Mouse (Mus musculus) small intestine, adult 2 months (tissue): ENCODE data around the gene Nxpe2. TPM values are rescaled to one million over a fixed set of nuclear protein-coding genes. Genes with fewer than 3 reads are reported as not detected.
A peak's percentile ranks its signal among the peaks of the same experiment; 100 is the strongest.

Experiments used
- H3K27ac ChIP-seq: fragments of 200-500 bp; 2 replicates; pipeline ENCODE4 v1.5.1; 2012; ENCODE audit warnings: low read depth, low read length, control low read depth, inconsistent platforms; ENCODE audit not compliant: insufficient read depth
- H3K27me3 ChIP-seq: fragments of 200-500 bp; 2 replicates; pipeline ENCODE4 v1.6.1; 2012; ENCODE audit warnings: mild to moderate bottlenecking, moderate library complexity, low read length, inconsistent platforms; ENCODE audit not compliant: control insufficient read depth, insufficient read depth
- H3K36me3 ChIP-seq: fragments of 200-500 bp; 2 replicates; pipeline ENCODE4 v1.6.1; 2012; ENCODE audit warnings: mild to moderate bottlenecking, low read length, control low read depth, inconsistent platforms; ENCODE audit not compliant: control insufficient read depth, insufficient read depth
- H3K4me1 ChIP-seq: fragments of 200-500 bp; 2 replicates; pipeline ENCODE4 v1.6.1; 2012; ENCODE audit warnings: low read length, inconsistent platforms, mixed read lengths; ENCODE audit not compliant: control insufficient read depth, insufficient read depth, insufficient read length
- H3K4me3 ChIP-seq: fragments of 200-500 bp; 2 replicates; pipeline ENCODE4 v1.5.1; 2012; ENCODE audit warnings: low read depth, mild to moderate bottlenecking, control low read depth, inconsistent platforms, low read length, moderate library complexity
- CTCF ChIP-seq: fragments of 200-500 bp; IDR thresholded peaks from 2 replicates; pipeline ENCODE4 v1.5.1; 2012; ENCODE audit warnings: low read depth, mild to moderate bottlenecking, control low read depth, inconsistent platforms, low read length, moderate library complexity, mixed read lengths; ENCODE audit not compliant: insufficient replicate concordance, insufficient read length; ENCODE audit errors: extremely low read depth
- POLR2A ChIP-seq: fragments of 200-500 bp; IDR thresholded peaks from 2 replicates; pipeline ENCODE4 v1.6.1; 2012; ENCODE audit warnings: low read depth, mild to moderate bottlenecking, control low read depth, inconsistent platforms, low read length, moderate library complexity
- WGBS: fragments of 180-500 bp; shearing (Covaris S2); methylation state at CpG from one replicate; pipeline ENCODE4 v1.1.7; 2018; 5-methylcytosine and 5-hydroxymethylcytosine counted together
- polyA plus RNA-seq: library from polyadenylated mRNA; depleted of rRNA; stranded (reverse); fragments of >200 nt; gene quantifications from 2 replicates; pipeline ENCODE4 v1.2.3, GENCODE M21; 2012

The Nxpe2 gene
- polyA plus RNA-seq, 1 experiment, result 0.52 TPM

GRCm38 (mm10) chr9:48360826-48361225, 7.6 kb upstream of the Nxpe2 start:
- no peaks in the 10 kb centered on the region for H3K27me3 ChIP-seq
- H3K4me1 ChIP-seq, result no peaks in the 10 kb centered on the region
- WGBS, result 77% methylated on average over 4 of the region's 4 CpGs
- no peak for TF ChIP-seq CTCF
- H3K4me3 ChIP-seq, result no peak overlapping the region
- H3K36me3 ChIP-seq, result no peaks in the 10 kb centered on the region
- no peak overlapping the region for H3K27ac ChIP-seq

- Histone ChIP-seq H3K27me3 (no peaks in the 10 kb centered on the region), H3K4me3 (no peak overlapping the region), H3K4me1 (no peaks in the 10 kb centered on the region), H3K27ac (no peak overlapping the region), H3K36me3 (no peaks in the 10 kb centered on the region)
- WGBS, result 75% methylated on average over 3 of the region's 3 CpGs
- TF ChIP-seq CTCF (no peak), POLR2A (no peak)
Observed at GRCm38 (mm10) chr9:48357097-48357496, 3.8 kb upstream of the Nxpe2 start.

- TF ChIP-seq CTCF (peak; percentile 60; the same call in 1 of the 2 replicates), POLR2A (no peak)
- Histone ChIP-seq H3K4me1 (no peaks in the 10 kb centered on the region), H3K27ac (no peak overlapping the region), H3K27me3 (no peaks in the 10 kb centered on the region), H3K4me3 (no peak overlapping the region), H3K36me3 (no peaks in the 10 kb centered on the region)
- 40% methylated on average over 3 of the region's 3 CpGs for WGBS
Observed at GRCm38 (mm10) chr9:48354793-48355192, 1.5 kb upstream of the Nxpe2 start.

GRCm38 (mm10) chr9:48354122-48354521, 868 bp upstream of the Nxpe2 start:
- H3K27ac ChIP-seq, result no peak overlapping the region
- no peaks in the 10 kb centered on the region for H3K36me3 ChIP-seq
- H3K27me3 ChIP-seq, result no peaks in the 10 kb centered on the region
- whole genome bisulfite sequencing, result 73% methylated on average over 4 of the region's 4 CpGs
- H3K4me3 ChIP-seq, result no peak overlapping the region
- no peak for TF ChIP-seq CTCF
- no peaks in the 10 kb centered on the region for H3K4me1 ChIP-seq

- 71% methylated on average over 3 of the region's 3 CpGs for WGBS
- no peak overlapping the region for H3K4me3 ChIP-seq
- no peaks in the 10 kb centered on the region for H3K27me3 ChIP-seq
- H3K27ac ChIP-seq, result no peak overlapping the region
- no peaks in the 10 kb centered on the region for H3K4me1 ChIP-seq
- no peaks in the 10 kb centered on the region for H3K36me3 ChIP-seq
- TF ChIP-seq CTCF (no peak), POLR2A (no peak)
Observed at GRCm38 (mm10) chr9:48345866-48346265, 7.4 kb downstream of the Nxpe2 start.

GRCm38 (mm10) chr9:48345456-48345855, 7.8 kb downstream of the Nxpe2 start:
- TF ChIP-seq POLR2A (no peak), CTCF (no peak)
- no peaks in the 10 kb centered on the region for H3K27me3 ChIP-seq
- H3K4me3 ChIP-seq, result no peak overlapping the region
- no peaks in the 10 kb centered on the region for H3K36me3 ChIP-seq
- WGBS, result 76% methylated on average over 9 of the region's 9 CpGs
- no peaks in the 10 kb centered on the region for H3K4me1 ChIP-seq
- H3K27ac ChIP-seq, result no peak overlapping the region

- TF ChIP-seq POLR2A (no peak), CTCF (no peak)
- H3K4me1 ChIP-seq, result no peaks in the 10 kb centered on the region
- no peaks in the 10 kb centered on the region for H3K36me3 ChIP-seq
- H3K27me3 ChIP-seq, result no peaks in the 10 kb centered on the region
- H3K4me3 ChIP-seq, result no peak overlapping the region
- H3K27ac ChIP-seq, result no peak overlapping the region
- 56% methylated on average over 10 of the region's 10 CpGs for WGBS
Observed at GRCm38 (mm10) chr9:48340708-48341380, 12.4 kb downstream of the Nxpe2 start.
